In the genomic region with DNA sequence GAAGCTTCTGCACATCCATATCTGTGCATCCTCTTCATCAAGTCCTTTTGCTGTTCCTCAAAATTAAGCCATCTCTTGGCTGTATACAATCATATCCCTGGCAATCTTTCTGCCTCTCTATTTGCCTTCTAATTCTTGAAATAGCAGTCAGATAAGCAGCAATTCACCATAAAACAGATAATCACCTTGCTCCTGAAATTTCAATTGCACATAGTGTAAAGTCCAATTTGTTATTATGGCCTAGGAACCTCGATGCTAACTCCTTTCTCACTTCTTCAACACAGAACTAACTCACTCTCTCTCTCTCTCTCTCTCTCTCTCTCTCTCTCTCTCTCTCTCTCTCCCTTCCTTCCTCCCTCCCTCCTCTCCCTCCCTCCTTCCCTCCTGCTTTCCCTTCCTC, we compare ENCODE assay signal across 16 mouse cellular contexts.
"Had no signal": no experiment of that assay in that cellular context is flagged by ENCODE, and none has a peak within 500 bp of the region (broad histone marks: within the 10 kb centered on the region; RNA-seq: fewer than 3 reads in every experiment).

No protein-coding gene starts in this region.

- H3K36me3 ChIP-seq: neural tube, embryonic 12.5 days; neural tube, embryonic 13.5 days; neural tube, embryonic 15.5 days; stomach, embryonic 15.5 days had no signal

- H3K27me3 ChIP-seq: neural tube, embryonic 12.5 days; neural tube, embryonic 13.5 days; neural tube, embryonic 15.5 days; stomach, embryonic 15.5 days had no signal

- H3K9ac ChIP-seq: neural tube, embryonic 12.5 days; neural tube, embryonic 13.5 days; neural tube, embryonic 15.5 days; stomach, embryonic 15.5 days had no signal

- H3K4me2 ChIP-seq: neural tube, embryonic 12.5 days; neural tube, embryonic 13.5 days; neural tube, embryonic 15.5 days; stomach, embryonic 15.5 days had no signal

- H3K27ac ChIP-seq: neural tube, embryonic 12.5 days; neural tube, embryonic 13.5 days; neural tube, embryonic 15.5 days; stomach, embryonic 15.5 days; stomach, postnatal 0 days had no signal

- DNase-seq: retina, postnatal 1 day; right cerebral cortex, adult 18-20 months; right cerebral cortex, postnatal 14 days; right cerebral cortex, postnatal 25 days; right cerebral cortex, postnatal 4 days; spleen, adult 18-20 months; thymus, adult 2 months; thymus, postnatal 14 days; thymus, postnatal 25 days; thymus, postnatal 36 days; thymus, postnatal 4 days had no signal

- H3K9me3 ChIP-seq: neural tube, embryonic 12.5 days; neural tube, embryonic 13.5 days; neural tube, embryonic 15.5 days; stomach, embryonic 15.5 days had no signal

- H3K4me1 ChIP-seq: neural tube, embryonic 12.5 days; neural tube, embryonic 13.5 days; neural tube, embryonic 15.5 days; stomach, embryonic 15.5 days had no signal

- H3K4me3 ChIP-seq: neural tube, embryonic 12.5 days; neural tube, embryonic 13.5 days; neural tube, embryonic 15.5 days; stomach, embryonic 15.5 days had no signal
